Mouse (Mus musculus): Measurements from ENCODE around the gene Ppp6r2. TPM values are rescaled to one million over a fixed set of nuclear protein-coding genes. Genes with fewer than 3 reads are reported as not detected.

Gene Ppp6r2
- polyA plus RNA-seq, 1 experiment from 2014 or later: 35.9 TPM

- Histone ChIP-seq H3K4me3 (ENCODE audit: low read depth, low read length) (no peak overlapping the region), H3K27ac (ENCODE audit: low read depth, low read length) (no peak overlapping the region), H3K4me2 (no peak overlapping the region), H3K4me1 (ENCODE audit: control insufficient read depth, insufficient read depth, low read length) (peaks cover 6% of the 10 kb centered on the region; the same call in 1 of the 2 replicates), H3K36me3 (ENCODE audit: control insufficient read depth, insufficient read depth, low read length) (peaks cover 8% of the 10 kb centered on the region; the same call in 1 of the 2 replicates), H3K27me3 (ENCODE audit: control insufficient read depth, insufficient read depth, low read length) (no peaks in the 10 kb centered on the region), H3K9me3 (ENCODE audit: control insufficient read depth, low read length) (no peaks in the 10 kb centered on the region), H3K9ac (ENCODE audit: low read length) (no peak overlapping the region)
- WGBS: 94% methylated on average over 3 of the region's 3 CpGs
- DNase-seq (ENCODE audit: low spot score, missing footprints) (no peak), ATAC-seq (ENCODE audit: low FRiP score) (no peak)
Measured at GRCm38 (mm10) chr15:89214953-89215352, 3.6 kb downstream of the Ppp6r2 start.

GRCm38 (mm10) chr15:89215611-89216233 lies 4.4 kb downstream of the Ppp6r2 start:
- WGBS: 88% methylated on average over 2 of the region's 2 CpGs
- no peaks in the 10 kb centered on the region for H3K27me3 ChIP-seq (ENCODE audit: control insufficient read depth, insufficient read depth, low read length)
- peaks cover 8% of the 10 kb centered on the region; the same call in 1 of the 2 replicates for H3K36me3 ChIP-seq (ENCODE audit: control insufficient read depth, insufficient read depth, low read length)

GRCm38 (mm10) chr15:89233586-89233985 lies 22.2 kb downstream of the Ppp6r2 start:
- WGBS: 65% methylated on average over 2 of the region's 2 CpGs
- ATAC-seq (ENCODE audit: low FRiP score): no peak
- no peak overlapping the region for H3K9ac ChIP-seq (ENCODE audit: low read length)
- no peaks in the 10 kb centered on the region for H3K36me3 ChIP-seq (ENCODE audit: control insufficient read depth, insufficient read depth, low read length)
- H3K4me3 ChIP-seq (ENCODE audit: low read depth, low read length): no peak overlapping the region
- H3K27ac ChIP-seq (ENCODE audit: low read depth, low read length): no peak overlapping the region
- H3K9me3 ChIP-seq (ENCODE audit: control insufficient read depth, low read length): no peaks in the 10 kb centered on the region
- H3K4me1 ChIP-seq (ENCODE audit: control insufficient read depth, insufficient read depth, low read length): no peaks in the 10 kb centered on the region
- no peak for DNase-seq (ENCODE audit: low spot score, missing footprints)
- H3K27me3 ChIP-seq (ENCODE audit: control insufficient read depth, insufficient read depth, low read length): no peaks in the 10 kb centered on the region
- no peak overlapping the region for H3K4me2 ChIP-seq

More at GRCm38 (mm10) chr15:89215611-89216233, 4.4 kb downstream of the Ppp6r2 start:
- no peak overlapping the region for H3K27ac ChIP-seq (ENCODE audit: low read depth, low read length)
- H3K9me3 ChIP-seq (ENCODE audit: control insufficient read depth, low read length): no peaks in the 10 kb centered on the region
- ATAC-seq (ENCODE audit: low FRiP score): no peak
- no peak for DNase-seq (ENCODE audit: low spot score, missing footprints)
- no peak overlapping the region for H3K9ac ChIP-seq (ENCODE audit: low read length)
- H3K4me3 ChIP-seq (ENCODE audit: low read depth, low read length): no peak overlapping the region
- H3K4me2 ChIP-seq: no peak overlapping the region
- peaks cover 6% of the 10 kb centered on the region; the same call in 1 of the 2 replicates for H3K4me1 ChIP-seq (ENCODE audit: control insufficient read depth, insufficient read depth, low read length)

- DNase-seq (ENCODE audit: low spot score, missing footprints) (no peak), ATAC-seq (ENCODE audit: low FRiP score) (no peak)
- WGBS: 88% methylated on average over 4 of the region's 4 CpGs
- Histone ChIP-seq H3K9ac (ENCODE audit: low read length) (no peak overlapping the region), H3K36me3 (ENCODE audit: control insufficient read depth, insufficient read depth, low read length) (no peaks in the 10 kb centered on the region), H3K4me3 (ENCODE audit: low read depth, low read length) (no peak overlapping the region), H3K4me1 (ENCODE audit: control insufficient read depth, insufficient read depth, low read length) (no peaks in the 10 kb centered on the region), H3K27me3 (ENCODE audit: control insufficient read depth, insufficient read depth, low read length) (no peaks in the 10 kb centered on the region), H3K9me3 (ENCODE audit: control insufficient read depth, low read length) (no peaks in the 10 kb centered on the region), H3K4me2 (no peak overlapping the region), H3K27ac (ENCODE audit: low read depth, low read length) (no peak overlapping the region)
Measured at GRCm38 (mm10) chr15:89234052-89234451, 22.7 kb downstream of the Ppp6r2 start.

- WGBS: 68% methylated on average over 3 of the region's 3 CpGs
- no peak overlapping the region for H3K4me2 ChIP-seq
- H3K4me1 ChIP-seq (ENCODE audit: control insufficient read depth, insufficient read depth, low read length): no peaks in the 10 kb centered on the region
- ATAC-seq (ENCODE audit: low FRiP score): no peak
- 0 out of 2 replicates have a peak, but pooled peaks cover 2% of the 10 kb centered on the region for H3K36me3 ChIP-seq (ENCODE audit: control insufficient read depth, insufficient read depth, low read length)
- no peaks in the 10 kb centered on the region for H3K9me3 ChIP-seq (ENCODE audit: control insufficient read depth, low read length)
- no peak overlapping the region for H3K9ac ChIP-seq (ENCODE audit: low read length)
- no peak for DNase-seq (ENCODE audit: low spot score, missing footprints)
- H3K27ac ChIP-seq (ENCODE audit: low read depth, low read length): no peak overlapping the region
- no peak overlapping the region for H3K4me3 ChIP-seq (ENCODE audit: low read depth, low read length)
- no peaks in the 10 kb centered on the region for H3K27me3 ChIP-seq (ENCODE audit: control insufficient read depth, insufficient read depth, low read length)
Measured at GRCm38 (mm10) chr15:89239751-89240392, 28.5 kb downstream of the Ppp6r2 start.

- H3K4me2 ChIP-seq: no peak overlapping the region
- ATAC-seq (ENCODE audit: low FRiP score): no peak
- 62% methylated on average over 2 of the region's 2 CpGs for WGBS
- H3K27ac ChIP-seq (ENCODE audit: low read depth, low read length): no peak overlapping the region
- no peak for DNase-seq (ENCODE audit: low spot score, missing footprints)
- H3K9ac ChIP-seq (ENCODE audit: low read length): no peak overlapping the region
- H3K36me3 ChIP-seq (ENCODE audit: control insufficient read depth, insufficient read depth, low read length): 0 out of 2 replicates have a peak, but pooled peaks cover 2% of the 10 kb centered on the region
- H3K4me1 ChIP-seq (ENCODE audit: control insufficient read depth, insufficient read depth, low read length): no peaks in the 10 kb centered on the region
- H3K4me3 ChIP-seq (ENCODE audit: low read depth, low read length): no peak overlapping the region
- no peaks in the 10 kb centered on the region for H3K27me3 ChIP-seq (ENCODE audit: control insufficient read depth, insufficient read depth, low read length)
- H3K9me3 ChIP-seq (ENCODE audit: control insufficient read depth, low read length): no peaks in the 10 kb centered on the region
Measured at GRCm38 (mm10) chr15:89241025-89241424, 29.7 kb downstream of the Ppp6r2 start.

- DNase-seq (ENCODE audit: low spot score, missing footprints) (no peak), ATAC-seq (ENCODE audit: low FRiP score) (no peak)
- no peak overlapping the region for H3K27ac ChIP-seq (ENCODE audit: low read depth, low read length)
- 83% methylated on average over 6 of the region's 6 CpGs for WGBS
- no peaks in the 10 kb centered on the region for H3K27me3 ChIP-seq (ENCODE audit: control insufficient read depth, insufficient read depth, low read length)
- H3K9ac ChIP-seq (ENCODE audit: low read length): no peak overlapping the region
- H3K4me2 ChIP-seq: no peak overlapping the region
- peaks cover 5% of the 10 kb centered on the region for H3K36me3 ChIP-seq (ENCODE audit: control insufficient read depth, insufficient read depth, low read length)
- peaks cover 2% of the 10 kb centered on the region; the same call in 1 of the 2 replicates for H3K4me1 ChIP-seq (ENCODE audit: control insufficient read depth, insufficient read depth, low read length)
- no peak overlapping the region for H3K4me3 ChIP-seq (ENCODE audit: low read depth, low read length)
- no peaks in the 10 kb centered on the region for H3K9me3 ChIP-seq (ENCODE audit: control insufficient read depth, low read length)
Measured at GRCm38 (mm10) chr15:89249063-89249462, 37.7 kb downstream of the Ppp6r2 start.

GRCm38 (mm10) chr15:89255330-89255729 lies 44.0 kb downstream of the Ppp6r2 start:
- 23% methylated on average over 4 of the region's 4 CpGs for WGBS
- Histone ChIP-seq H3K36me3 (ENCODE audit: control insufficient read depth, insufficient read depth, low read length) (peaks cover 10% of the 10 kb centered on the region), H3K27ac (ENCODE audit: low read depth, low read length) (peak overlapping the region; percentile 87), H3K9ac (ENCODE audit: low read length) (0 out of 2 replicates have a peak overlapping the region, but pooled peaks have one; percentile 5), H3K4me2 (no peak overlapping the region), H3K4me3 (ENCODE audit: low read depth, low read length) (no peak overlapping the region), H3K9me3 (ENCODE audit: control insufficient read depth, low read length) (no peaks in the 10 kb centered on the region), H3K4me1 (ENCODE audit: control insufficient read depth, insufficient read depth, low read length) (peaks cover 22% of the 10 kb centered on the region), H3K27me3 (ENCODE audit: control insufficient read depth, insufficient read depth, low read length) (no peaks in the 10 kb centered on the region)
- ATAC-seq (ENCODE audit: low FRiP score) (peak; percentile 92), DNase-seq (ENCODE audit: low spot score, missing footprints) (peak; percentile 91)

GRCm38 (mm10) chr15:89258997-89259396 lies 47.6 kb downstream of the Ppp6r2 start:
- DNase-seq (ENCODE audit: low spot score, missing footprints) (no peak), ATAC-seq (ENCODE audit: low FRiP score) (no peak)
- Histone ChIP-seq H3K9me3 (ENCODE audit: control insufficient read depth, low read length) (no peaks in the 10 kb centered on the region), H3K9ac (ENCODE audit: low read length) (no peak overlapping the region), H3K27ac (ENCODE audit: low read depth, low read length) (no peak overlapping the region), H3K4me3 (ENCODE audit: low read depth, low read length) (no peak overlapping the region), H3K4me1 (ENCODE audit: control insufficient read depth, insufficient read depth, low read length) (peaks cover 20% of the 10 kb centered on the region), H3K36me3 (ENCODE audit: control insufficient read depth, insufficient read depth, low read length) (peaks cover 5% of the 10 kb centered on the region; the same call in 1 of the 2 replicates), H3K4me2 (no peak overlapping the region), H3K27me3 (ENCODE audit: control insufficient read depth, insufficient read depth, low read length) (no peaks in the 10 kb centered on the region)
- WGBS: 91% methylated on average over 5 of the region's 5 CpGs
